Mouse (Mus musculus) adrenal gland, postnatal 4 days (tissue): ENCODE results near the gene 9930022D16Rik. TPM values are rescaled to one million over a fixed set of nuclear protein-coding genes. Genes with fewer than 3 reads are reported as not detected.

ENCODE experiments used
- DNase-seq, 2 experiments: peaks; one replicate each; pipeline ENCODE4 v3.0.0; 2021 to 2022; ENCODE audit warnings: low spot score in 2 of 2, mixed read lengths in 2 of 2
- long read RNA-seq, 2 experiments: library from polyadenylated mRNA; stranded (forward); transcript quantifications; one replicate each; pipeline ENCODE4 v2.0.0; 2021
- total RNA-seq, 2 experiments: library from RNA; stranded (reverse); gene quantifications; 2 replicates each; pipeline ENCODE4 v1.2.3; 2021

The 9930022D16Rik gene
- total RNA-seq: not detected
- long read RNA-seq, experiment 1: 0 reads
- long read RNA-seq, experiment 2: 0 reads

GRCm38 (mm10) chr11:109413617-109414016 is at the start of gene 9930022D16Rik:
Gene 9930022D16Rik (plus strand): TSS chr11:109413917.
- DNase-seq: no peak

- no peak for DNase-seq
Measured at GRCm38 (mm10) chr11:109364337-109364736, 49.4 kb upstream of the 9930022D16Rik start.

GRCm38 (mm10) chr11:109364881-109365280 is 48.8 kb upstream of the 9930022D16Rik start:
- no peak for DNase-seq

GRCm38 (mm10) chr11:109365818-109366217 is 47.9 kb upstream of the 9930022D16Rik start:
- DNase-seq: no peak

- DNase-seq: no peak
Measured at GRCm38 (mm10) chr11:109366802-109367579, 46.7 kb upstream of the 9930022D16Rik start.

GRCm38 (mm10) chr11:109369026-109369637 is 44.6 kb upstream of the 9930022D16Rik start:
- DNase-seq: no peak

- no peak for DNase-seq
Measured at GRCm38 (mm10) chr11:109375412-109375811, 38.3 kb upstream of the 9930022D16Rik start.

GRCm38 (mm10) chr11:109376484-109377143 is 37.1 kb upstream of the 9930022D16Rik start:
- DNase-seq: no peak

- no peak for DNase-seq
Measured at GRCm38 (mm10) chr11:109377477-109377876, 36.2 kb upstream of the 9930022D16Rik start.

- no peak for DNase-seq
Measured at GRCm38 (mm10) chr11:109378051-109378450, 35.7 kb upstream of the 9930022D16Rik start.

- DNase-seq: no peak
Measured at GRCm38 (mm10) chr11:109380662-109381061, 33.1 kb upstream of the 9930022D16Rik start.

- DNase-seq: no peak
Measured at GRCm38 (mm10) chr11:109385296-109385695, 28.4 kb upstream of the 9930022D16Rik start.

- DNase-seq: no peak
Measured at GRCm38 (mm10) chr11:109389046-109389445, 24.7 kb upstream of the 9930022D16Rik start.

GRCm38 (mm10) chr11:109391200-109391599 is 22.5 kb upstream of the 9930022D16Rik start:
- no peak for DNase-seq

- no peak for DNase-seq
Measured at GRCm38 (mm10) chr11:109391760-109392159, 22.0 kb upstream of the 9930022D16Rik start.

GRCm38 (mm10) chr11:109392601-109393000 is 21.1 kb upstream of the 9930022D16Rik start:
- DNase-seq: no peak

- DNase-seq: no peak
Measured at GRCm38 (mm10) chr11:109394758-109395157, 19.0 kb upstream of the 9930022D16Rik start.

GRCm38 (mm10) chr11:109395291-109395690 is 18.4 kb upstream of the 9930022D16Rik start:
- DNase-seq: no peak

GRCm38 (mm10) chr11:109406431-109406830 is 7.3 kb upstream of the 9930022D16Rik start:
- DNase-seq: no peak

- no peak for DNase-seq
Measured at GRCm38 (mm10) chr11:109410197-109410980, 3.3 kb upstream of the 9930022D16Rik start.

GRCm38 (mm10) chr11:109414802-109415201 is 1.1 kb downstream of the 9930022D16Rik start:
- no peak for DNase-seq
